Mouse (Mus musculus) intestine, embryonic 16.5 days (tissue): ENCODE measurements around the gene Eva1b. TPM values are rescaled to one million over a fixed set of nuclear protein-coding genes. Genes with fewer than 3 reads are reported as not detected.
"Not testable (repeated sequence)": the region's sequence is repeated elsewhere in the genome, so short reads cannot be mapped to it uniquely, and the experiment has no call there.

ENCODE experiments used
- ATAC-seq: fragments of 200-750 bp; cut with Nextera tagmentation; 2 replicates; pipeline ENCODE4 v1.8.0; 2017; ENCODE audit warnings: moderate TSS enrichment, moderate library complexity
- H3K27ac ChIP-seq: fragments of 300-500 bp; sonication (generic); 2 replicates; pipeline ENCODE4 v1.5.1; 2014; ENCODE audit warnings: mild to moderate bottlenecking, low read length
- H3K27me3 ChIP-seq: fragments of 300-500 bp; sonication (generic); replicated peaks from 2 replicates; pipeline ENCODE4 v1.6.1; 2014; ENCODE audit warnings: low read length, control low read depth, mixed read lengths; ENCODE audit not compliant: control insufficient read depth, insufficient read depth
- H3K36me3 ChIP-seq: fragments of 300-500 bp; sonication (generic); 2 replicates; pipeline ENCODE4 v1.6.1; 2014; ENCODE audit warnings: low read length, control low read depth; ENCODE audit not compliant: control insufficient read depth, insufficient read depth
- H3K4me1 ChIP-seq: fragments of 300-500 bp; sonication (generic); 2 replicates; pipeline ENCODE4 v1.6.1; 2014; ENCODE audit warnings: low read length, control low read depth, mixed read lengths; ENCODE audit not compliant: control insufficient read depth, insufficient read depth
- H3K4me2 ChIP-seq: fragments of 300-500 bp; sonication (generic); 2 replicates; pipeline ENCODE4 v1.6.1; 2014; ENCODE audit warnings: low read depth, low read length, control low read depth
- H3K4me3 ChIP-seq: fragments of 300-500 bp; sonication (generic); 2 replicates; pipeline ENCODE4 v1.5.1; 2014; ENCODE audit warnings: mild to moderate bottlenecking, low read length
- H3K9ac ChIP-seq: fragments of 300-500 bp; sonication (generic); 2 replicates; pipeline ENCODE4 v1.6.1; 2014; ENCODE audit warnings: low read depth, low read length
- H3K9me3 ChIP-seq: fragments of 300-500 bp; sonication (generic); 2 replicates; pipeline ENCODE4 v1.6.1; 2016; ENCODE audit warnings: low read length, control low read depth; ENCODE audit not compliant: control insufficient read depth
- WGBS: fragments of 180-500 bp; shearing (Covaris S2); extraction: QIAGEN DNeasy Blood & Tissue Kit; methylation state at CpG from one replicate; pipeline ENCODE4 v1.1.7; 2014; 5-methylcytosine and 5-hydroxymethylcytosine counted together
- polyA plus RNA-seq: library from polyadenylated mRNA; unstranded; fragments of >200 nt; fragmentation: Nextera tagmentation; extraction: Ambion mirVana; gene quantifications from 2 replicates; pipeline ENCODE4 v1.2.1, GENCODE M21; 2015

Gene Eva1b
- polyA plus RNA-seq, 1 experiment from 2014 or later = 35.4 TPM

DNA sequence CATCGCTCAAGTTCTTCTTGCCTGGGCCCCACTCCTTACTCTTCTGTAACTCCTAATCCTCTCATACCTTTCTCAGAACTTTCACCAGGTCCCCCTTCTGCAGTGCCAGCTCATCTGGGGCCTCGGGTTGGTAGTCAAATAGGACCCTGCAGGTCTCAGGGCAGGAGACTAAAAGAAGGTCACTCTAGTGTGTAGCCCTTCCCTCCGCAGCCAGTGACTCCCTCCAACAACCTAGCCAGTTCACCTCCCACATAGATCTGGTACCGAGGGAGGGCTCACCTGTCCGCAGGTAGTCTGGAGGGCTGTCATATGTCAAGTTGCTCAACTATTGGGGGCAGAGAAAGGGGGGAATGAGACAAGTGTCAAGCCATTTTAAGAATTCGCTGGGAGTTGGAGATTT lies 13.9 kb downstream of the Eva1b start:
- no peaks in the 10 kb centered on the region; the same call in 1 of the 2 replicates for H3K36me3 ChIP-seq

DNA sequence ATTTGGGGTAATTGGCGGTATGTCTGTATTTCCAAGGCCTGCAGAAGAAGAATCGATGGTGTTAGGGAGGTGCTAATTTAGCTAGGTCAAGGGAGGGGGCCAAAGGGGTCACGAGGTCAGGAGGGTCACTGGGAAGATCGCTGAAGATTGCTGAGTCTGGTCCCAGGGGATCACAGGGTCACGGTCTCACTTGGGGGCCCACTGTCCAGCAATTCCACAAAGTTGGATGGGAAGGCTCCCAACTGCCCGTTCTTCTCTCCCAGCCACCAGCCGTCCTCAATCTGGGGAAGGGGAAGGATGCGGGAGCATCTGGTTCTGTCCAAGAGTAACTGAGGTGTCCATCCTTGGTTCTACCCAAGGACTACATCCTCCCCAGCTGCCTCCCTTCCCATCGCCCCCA lies 14.4 kb downstream of the Eva1b start:
- Histone ChIP-seq H3K9ac (peak overlapping the region; percentile 90), H3K4me1 (peaks cover 22% of the 10 kb centered on the region), H3K36me3 (no peaks in the 10 kb centered on the region; the same call in 1 of the 2 replicates), H3K4me2 (peak overlapping the region; percentile 93), H3K9me3 (no peaks in the 10 kb centered on the region), H3K27me3 (no peaks in the 10 kb centered on the region), H3K27ac (peak overlapping the region; percentile 98), H3K4me3 (peak overlapping the region; percentile 72)
- 66% methylated on average over 9 of the region's 9 CpGs for WGBS
- ATAC-seq = no peak

More for the DNA sequence above, 13.9 kb downstream of the Eva1b start:
- no peaks in the 10 kb centered on the region for H3K27me3 ChIP-seq
- ATAC-seq = no peak
- peaks cover 23% of the 10 kb centered on the region for H3K4me1 ChIP-seq
- H3K27ac ChIP-seq = no peak overlapping the region
- WGBS = 89% methylated on average over 6 of the region's 6 CpGs
- H3K9me3 ChIP-seq = no peaks in the 10 kb centered on the region
- no peak overlapping the region for H3K9ac ChIP-seq
- H3K4me3 ChIP-seq = no peak overlapping the region
- no peak overlapping the region for H3K4me2 ChIP-seq

DNA sequence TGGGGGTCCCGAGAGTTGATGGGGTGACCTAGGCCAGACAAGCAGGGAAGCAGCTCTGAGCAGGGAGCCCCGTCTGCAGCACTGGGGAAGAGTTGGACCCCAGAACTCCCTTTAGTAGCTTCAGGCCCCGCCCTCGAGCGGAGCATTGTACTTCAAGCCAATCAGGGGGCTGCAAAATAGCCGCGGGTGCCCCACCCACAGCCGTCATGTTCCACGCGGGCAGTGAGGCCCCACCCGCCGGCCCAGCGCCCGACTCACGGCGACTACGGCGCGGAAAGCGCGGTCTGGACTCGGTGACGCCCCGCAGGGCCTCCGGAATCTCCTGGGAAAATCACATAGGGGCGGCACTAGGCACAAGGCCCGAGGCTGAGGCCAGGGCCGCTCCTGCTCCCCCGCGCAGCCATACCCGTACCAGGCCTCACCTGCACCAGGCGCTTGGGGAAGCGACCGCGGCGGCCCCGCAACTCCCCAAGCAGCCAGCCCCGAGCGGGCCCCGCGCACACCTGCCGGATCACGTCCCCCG lies 15.1 kb downstream of the Eva1b start:
- H3K27ac ChIP-seq = peak overlapping the region; percentile 98
- ATAC-seq = peak; percentile 85
- H3K36me3 ChIP-seq = no peaks in the 10 kb centered on the region; the same call in 1 of the 2 replicates
- H3K9ac ChIP-seq = peak overlapping the region; percentile 90
- H3K27me3 ChIP-seq = no peaks in the 10 kb centered on the region
- peaks cover 22% of the 10 kb centered on the region for H3K4me1 ChIP-seq
- H3K9me3 ChIP-seq = no peaks in the 10 kb centered on the region
- peak overlapping the region; percentile 93 for H3K4me2 ChIP-seq
- H3K4me3 ChIP-seq = peak overlapping the region; percentile 72
- under 1% methylated on average over 44 of the region's 44 CpGs for WGBS

DNA sequence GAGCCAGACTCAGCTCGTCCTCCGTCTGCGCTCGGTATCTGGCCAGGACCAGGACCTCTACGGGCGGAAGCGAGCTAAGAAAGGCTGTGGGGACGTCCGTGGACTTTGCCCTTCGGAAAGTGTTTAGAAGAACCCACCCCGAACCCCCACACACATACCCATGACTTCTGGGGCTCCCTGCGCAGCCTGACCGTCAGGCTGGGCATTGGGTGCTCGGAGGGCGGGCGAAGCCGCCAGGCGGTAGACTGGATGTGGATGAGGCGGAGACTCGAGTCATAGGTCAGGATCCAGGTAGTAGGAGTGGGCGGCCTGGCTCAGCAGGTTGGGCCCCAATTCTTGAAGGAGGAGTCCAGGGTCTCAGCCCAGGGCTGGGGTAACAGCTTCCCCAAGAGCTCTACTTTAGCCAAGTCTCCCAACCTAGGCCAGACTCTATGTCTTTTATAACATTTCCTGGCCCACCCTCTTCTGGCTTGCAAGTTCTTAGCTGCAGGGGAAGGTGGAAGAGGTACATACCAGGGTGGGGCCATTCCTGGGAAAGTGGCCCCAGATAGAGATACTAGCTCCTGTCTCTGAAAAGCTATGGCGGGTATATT lies 15.6 kb downstream of the Eva1b start, which contains the start of gene Sh3d21:
Gene Sh3d21 (minus strand): TSS at position 425 of the 593 bp plus-strand sequence.
- Histone ChIP-seq H3K4me3 (peak within 1 kb of the TSS; percentile 72), H3K4me2 (peak within 1 kb of the TSS; percentile 93), H3K36me3 (no peaks in the 10 kb centered on the region; the same call in 1 of the 2 replicates), H3K27ac (peak within 1 kb of the TSS; percentile 98), H3K4me1 (peaks cover 22% of the 10 kb centered on the region), H3K9ac (peak within 1 kb of the TSS; percentile 90), H3K27me3 (no peaks in the 10 kb centered on the region), H3K9me3 (no peaks in the 10 kb centered on the region)
- ATAC-seq = peak; percentile 79
- WGBS = 7% methylated on average over 22 of the region's 22 CpGs

DNA sequence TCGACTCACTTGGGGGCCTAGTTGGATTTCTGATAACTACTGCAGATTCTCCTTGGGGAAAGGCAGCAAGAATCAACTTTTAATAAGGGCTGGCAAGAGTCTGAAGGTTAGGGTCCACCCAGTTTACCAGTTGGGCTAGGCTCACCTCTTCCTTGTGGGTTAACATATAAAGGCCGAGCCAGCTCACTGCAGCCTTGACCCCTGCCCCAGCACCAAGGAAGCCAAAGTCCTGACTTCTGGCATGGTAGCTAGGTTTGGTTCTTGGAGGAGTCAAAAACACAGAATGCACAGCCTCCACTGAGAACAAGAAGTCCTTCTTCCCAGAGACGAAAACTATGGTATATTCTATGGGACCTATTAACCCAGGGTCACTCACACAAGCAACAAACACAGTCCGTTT lies 16.1 kb downstream of the Eva1b start:
- H3K27me3 ChIP-seq = no peaks in the 10 kb centered on the region
- 42% methylated on average over 4 of the region's 4 CpGs for WGBS
- peak overlapping the region; percentile 90; the same call in 1 of the 2 replicates for H3K9ac ChIP-seq
- peak overlapping the region; percentile 72 for H3K4me3 ChIP-seq
- peak overlapping the region; percentile 93 for H3K4me2 ChIP-seq
- H3K4me1 ChIP-seq = peaks cover 17% of the 10 kb centered on the region
- no peaks in the 10 kb centered on the region for H3K9me3 ChIP-seq
- peak; percentile 45 for ATAC-seq
- H3K27ac ChIP-seq = peak overlapping the region; percentile 98
- no peaks in the 10 kb centered on the region; the same call in 1 of the 2 replicates for H3K36me3 ChIP-seq

DNA sequence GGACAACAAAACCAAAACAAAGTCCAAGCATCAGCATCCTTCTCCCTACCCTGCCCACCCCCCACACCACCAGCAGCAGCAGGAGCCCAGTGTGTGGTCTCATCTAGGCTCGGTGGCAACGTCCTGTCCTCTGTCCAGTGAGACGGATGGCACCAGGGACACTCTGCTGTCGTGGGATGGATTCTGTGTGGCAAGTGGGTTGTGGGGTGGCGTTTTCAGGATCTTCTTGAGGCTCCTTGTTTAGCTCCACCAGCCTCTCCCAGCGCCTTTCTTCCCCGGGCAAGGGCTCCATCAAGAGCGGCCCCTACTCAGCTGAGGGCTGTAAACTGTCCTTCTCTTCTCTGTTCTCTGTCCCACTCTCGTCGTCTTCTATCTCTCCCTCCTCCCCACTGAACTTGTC lies 17.5 kb downstream of the Eva1b start:
- not testable (repeated sequence) for H3K36me3 ChIP-seq, H3K9ac ChIP-seq, H3K4me3 ChIP-seq, ATAC-seq, H3K27ac ChIP-seq, H3K4me2 ChIP-seq, H3K27me3 ChIP-seq, H3K9me3 ChIP-seq
- peaks cover 17% of the 10 kb centered on the region for H3K4me1 ChIP-seq
- 68% methylated on average over 8 of the region's 10 CpGs for WGBS

DNA sequence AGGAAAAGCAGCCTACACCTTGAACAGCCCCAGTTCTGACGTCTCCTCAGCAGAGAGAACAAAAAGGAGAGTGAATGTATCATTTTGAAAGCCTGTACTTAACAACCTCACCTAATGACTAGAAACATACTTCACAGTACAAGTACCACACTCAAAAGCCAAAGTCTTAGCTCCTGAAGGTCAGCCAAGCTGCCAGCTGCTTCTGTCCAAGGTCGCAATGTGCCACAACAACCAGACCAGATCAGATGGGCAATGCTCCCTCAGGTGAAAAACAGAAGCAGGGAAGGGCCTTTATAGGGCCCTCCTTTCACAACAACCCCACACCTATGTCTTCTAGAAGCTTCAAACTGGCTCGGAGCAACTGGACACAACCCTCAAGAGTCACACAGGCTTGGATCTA lies 18.5 kb downstream of the Eva1b start:
- WGBS = 72% methylated on average over 3 of the region's 3 CpGs
- H3K27ac ChIP-seq = no peak overlapping the region
- no peak overlapping the region for H3K9ac ChIP-seq
- H3K4me2 ChIP-seq = no peak overlapping the region
- H3K9me3 ChIP-seq = no peaks in the 10 kb centered on the region
- peaks cover 17% of the 10 kb centered on the region for H3K4me1 ChIP-seq
- H3K27me3 ChIP-seq = no peaks in the 10 kb centered on the region
- peaks cover 13% of the 10 kb centered on the region; the same call in 1 of the 2 replicates for H3K36me3 ChIP-seq
- no peak for ATAC-seq
- no peak overlapping the region for H3K4me3 ChIP-seq

DNA sequence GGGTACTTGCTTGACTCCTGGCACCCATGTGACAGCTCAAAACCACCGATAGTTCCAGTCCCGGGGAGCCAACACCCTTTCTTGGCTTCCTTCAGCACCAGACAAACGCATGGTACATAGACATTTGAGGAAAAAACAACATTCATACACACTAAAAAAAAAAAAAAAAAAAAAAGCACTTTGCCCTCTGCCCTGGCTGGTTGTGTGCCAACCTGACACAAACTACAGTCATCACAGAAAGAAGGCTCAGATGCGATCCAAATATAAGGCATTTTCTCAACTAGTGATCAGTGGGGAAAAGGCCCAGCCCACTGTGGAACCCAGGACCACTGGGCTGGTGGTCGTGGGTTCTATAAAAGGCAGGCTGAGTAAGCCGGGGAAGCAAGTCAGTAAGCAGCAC lies 21.3 kb downstream of the Eva1b start:
- no peak for ATAC-seq
- Histone ChIP-seq H3K4me1 (peaks cover under 1% of the 10 kb centered on the region), H3K4me3 (no peak overlapping the region), H3K27ac (no peak overlapping the region), H3K9ac (no peak overlapping the region), H3K36me3 (peaks cover 16% of the 10 kb centered on the region; the same call in 1 of the 2 replicates), H3K27me3 (no peaks in the 10 kb centered on the region), H3K9me3 (no peaks in the 10 kb centered on the region), H3K4me2 (no peak overlapping the region)
- WGBS = 86% methylated on average over 6 of the region's 6 CpGs

DNA sequence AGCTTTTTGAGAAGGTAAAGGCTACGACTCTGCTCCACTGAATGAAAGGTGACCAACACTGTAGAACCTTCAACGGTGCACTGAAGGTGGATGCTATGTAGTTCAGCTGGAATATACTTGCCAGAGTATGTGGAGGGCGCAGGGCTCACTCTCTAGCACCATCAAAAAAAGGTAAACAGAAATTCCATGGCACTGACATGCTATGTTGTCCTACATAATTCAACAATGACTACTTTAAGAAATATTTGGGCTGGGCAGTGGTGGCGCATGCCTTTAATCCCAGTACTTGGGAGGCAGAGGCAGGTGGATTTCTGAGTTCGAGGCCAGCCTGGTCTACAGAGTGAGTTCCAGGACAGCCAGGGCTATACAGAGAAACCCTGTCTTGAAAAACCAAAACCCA lies 23.2 kb downstream of the Eva1b start:
- H3K36me3 ChIP-seq = 0 out of 2 replicates have a peak, but pooled peaks cover 16% of the 10 kb centered on the region
- not testable (repeated sequence) for ATAC-seq, H3K4me2 ChIP-seq, H3K9ac ChIP-seq, H3K4me1 ChIP-seq, H3K27ac ChIP-seq, H3K4me3 ChIP-seq, H3K9me3 ChIP-seq, H3K27me3 ChIP-seq
- WGBS = 98% methylated on average over 5 of the region's 5 CpGs
